Mouse (Mus musculus): ENCODE data around the gene Snx29. TPM values are rescaled to one million over a fixed set of nuclear protein-coding genes. Genes with fewer than 3 reads are reported as not detected.

Gene Snx29
- total and polyA plus RNA-seq, 3 experiments = 1.2 to 3.2 (median 3.1) TPM

- Histone ChIP-seq H3K36me3 (replicated peaks in 1 of 2; ENCODE audit: control insufficient read depth in 1 of 2, insufficient read depth in 1 of 2, low read length in 1 of 2) (peaks cover 0 to 2% of the 10 kb centered on the region in 2 experiments), H3K4me2 (ENCODE audit: insufficient read depth, low read depth, poor library complexity, severe bottlenecking) (no peak overlapping the region), H3K9me3 (replicated peaks; ENCODE audit: low read length) (no peaks in the 10 kb centered on the region), H3K79me2 (replicated peaks; ENCODE audit: control insufficient read depth, extremely low read depth, insufficient read depth, poor library complexity, severe bottlenecking) (no peaks in the 10 kb centered on the region), H3K27ac (ENCODE audit: insufficient read depth, low read depth) (no peak overlapping the region), H3K4me1 (ENCODE audit: control insufficient read depth in 1 of 2, insufficient read depth in 2 of 2) (peaks cover 20 to 80% of the 10 kb centered on the region in 2 experiments), H3K4me3 (replicated peaks in 1 of 3; ENCODE audit: low read depth in 2 of 3, low read length in 2 of 3, poor library complexity in 1 of 3) (no peak overlapping the region), H3K9ac (ENCODE audit: insufficient read depth, low read depth) (no peak overlapping the region), H3K27me3 (replicated peaks) (no peaks in the 10 kb centered on the region)
- no peak for DNase-seq (ENCODE audit: extremely low read depth)
- dilution Hi-C loops (cut with MboI; ENCODE audit: extremely low pct_ligation_motif_present, extremely low pct_unique_long_range_greater_than_20kb, low sequenced_read_pairs) (no loop called here), in situ Hi-C loops (cut with MboI; ENCODE audit: low pct_ligation_motif_present, low pct_unique_long_range_greater_than_20kb, low sequenced_read_pairs) (no loop called here)
- TF ChIP-seq NELFE (IDR thresholded peaks at IDR 0.05; ENCODE audit: low read depth, low read length) = no peak
- no peak for TF ChIP-seq ZNF384 (IDR thresholded peaks at IDR 0.05; ENCODE audit: low read depth, low read length)
- no peak for TF ChIP-seq HCFC1 (IDR thresholded peaks at IDR 0.05; ENCODE audit: low read depth, low read length)
- TF ChIP-seq TCF12 (IDR thresholded peaks at IDR 0.05; ENCODE audit: low read depth, low read length) = no peak
- no peak for TF ChIP-seq SMC3 (IDR thresholded peaks at IDR 0.05; ENCODE audit: low read depth, low read length)
These were observed 324.1 kb downstream of the Snx29 start for GRCm38 (mm10) chr16:11646745-11647289.

- Histone ChIP-seq H3K9ac (ENCODE audit: insufficient read depth, low read depth) (no peak overlapping the region), H3K4me2 (ENCODE audit: insufficient read depth, low read depth, poor library complexity, severe bottlenecking) (no peak overlapping the region), H3K9me3 (replicated peaks; ENCODE audit: low read length) (no peaks in the 10 kb centered on the region), H3K4me3 (replicated peaks in 1 of 3; ENCODE audit: low read depth in 2 of 3, low read length in 2 of 3, poor library complexity in 1 of 3) (no peak overlapping the region), H3K27ac (ENCODE audit: insufficient read depth, low read depth) (no peak overlapping the region), H3K27me3 (replicated peaks) (no peaks in the 10 kb centered on the region), H3K79me2 (replicated peaks; ENCODE audit: control insufficient read depth, extremely low read depth, insufficient read depth, poor library complexity, severe bottlenecking) (no peaks in the 10 kb centered on the region), H3K4me1 (ENCODE audit: control insufficient read depth in 1 of 2, insufficient read depth in 2 of 2) (peaks cover 23 to 93% of the 10 kb centered on the region in 2 experiments), H3K36me3 (replicated peaks in 1 of 2; ENCODE audit: control insufficient read depth in 1 of 2, insufficient read depth in 1 of 2, low read length in 1 of 2) (no peaks in the 10 kb centered on the region)
- TF ChIP-seq TBP (conservative IDR thresholded peaks at IDR 0.05; ENCODE audit: low read depth, low read length) = no peak
- no peak for TF ChIP-seq USF1 (IDR thresholded peaks at IDR 0.05; ENCODE audit: low read depth, low read length)
- TF ChIP-seq MAZ (IDR thresholded peaks at IDR 0.05; ENCODE audit: low read depth, low read length) = no peak
- peak; percentile 54; the same call in 1 of the 2 replicates for TF ChIP-seq IRF4 (IDR thresholded peaks at IDR 0.05; ENCODE audit: low read depth, low read length)
- no peak for TF ChIP-seq MEF2A (IDR thresholded peaks at IDR 0.05; ENCODE audit: borderline replicate concordance, low read depth, low read length)
- TF ChIP-seq MYC (IDR thresholded peaks at IDR 0.05; ENCODE audit: low read depth, low read length) = 0 out of 2 replicates have a peak, but pooled peaks have one; percentile 16
- TF ChIP-seq PAX5 (IDR thresholded peaks at IDR 0.05; ENCODE audit: low read length) = no peak
- TF ChIP-seq EP300 (IDR thresholded peaks at IDR 0.05; ENCODE audit: low read length) = peak; percentile 63; the same call in 1 of the 2 replicates
- no peak for TF ChIP-seq CHD2 (IDR thresholded peaks at IDR 0.05; ENCODE audit: low read length)
- peak; percentile 46 for DNase-seq (ENCODE audit: extremely low read depth)
- dilution Hi-C loops (cut with MboI; ENCODE audit: extremely low pct_ligation_motif_present, extremely low pct_unique_long_range_greater_than_20kb, low sequenced_read_pairs) = no loop called here
- in situ Hi-C loops (cut with MboI; ENCODE audit: low pct_ligation_motif_present, low pct_unique_long_range_greater_than_20kb, low sequenced_read_pairs) = no loop called here
These were observed 325.5 kb downstream of the Snx29 start for GRCm38 (mm10) chr16:11648169-11648688.

Measured in CH12.LX (cell line).